Mouse (Mus musculus) ES-E14 (cell line): ENCODE measurements at regions not wholly inside any gene's neighbourhood (a gene's known extent, or its start where the extent isn't known, plus 50 kb on each side); places are given as distances from the start of the nearest gene placed in this dataset.

Experiments
- DNase-seq: peaks from one replicate; pipeline ENCODE4 v3.0.0-alpha.2; 2013; ENCODE audit warnings: low read depth, low spot score
- H3K27ac ChIP-seq: 2 replicates; pipeline ENCODE4 v1.5.1; 2012; ENCODE audit warnings: low read depth, mild to moderate bottlenecking, low read length, moderate library complexity, mixed read lengths; ENCODE audit not compliant: poor library complexity, insufficient read depth, severe bottlenecking
- H3K36me3 ChIP-seq: 2 replicates; pipeline ENCODE4 v1.6.1; 2012; ENCODE audit warnings: mild to moderate bottlenecking, low read length, moderate library complexity, mixed read lengths; ENCODE audit not compliant: control insufficient read depth, poor library complexity, insufficient read depth, severe bottlenecking
- H3K4me1 ChIP-seq, 2 experiments: fragments of 150-350 bp in 1 of 2; sonication (generic) in 1 of 2; 2 replicates each; pipeline ENCODE4 v1.6.1; 2012; ENCODE audit warnings: low read length in 2 of 2, mild to moderate bottlenecking in 1 of 2, mixed read lengths in 1 of 2; ENCODE audit not compliant: control insufficient read depth in 2 of 2, insufficient read depth in 2 of 2, poor library complexity in 1 of 2
- H3K4me3 ChIP-seq, 2 experiments: fragments of 150-350 bp in 1 of 2; sonication (generic) in 1 of 2; 2 replicates each; pipeline ENCODE4 v1.5.1; 2012; ENCODE audit warnings: low read length in 2 of 2, low read depth in 1 of 2, mild to moderate bottlenecking in 1 of 2, mixed read lengths in 1 of 2; ENCODE audit not compliant: insufficient read depth in 1 of 2, poor library complexity in 1 of 2, severe bottlenecking in 1 of 2
- H3K9ac ChIP-seq: 2 replicates; pipeline ENCODE4 v1.6.1; 2012; ENCODE audit warnings: low read depth, mild to moderate bottlenecking, low read length, mixed read lengths; ENCODE audit not compliant: poor library complexity, insufficient read depth, severe bottlenecking
- H3K9me3 ChIP-seq: fragments of 150-350 bp; sonication (generic); 2 replicates; pipeline ENCODE4 v1.6.1; 2012; ENCODE audit warnings: low read depth, mild to moderate bottlenecking, low read length; ENCODE audit not compliant: control insufficient read depth, insufficient read depth
- CHD2 ChIP-seq: IDR thresholded peaks from 2 replicates; pipeline ENCODE4 v1.6.1; 2014; ENCODE audit warnings: mild to moderate bottlenecking, low read depth, low read length, inconsistent platforms
- HCFC1 ChIP-seq: IDR thresholded peaks from 2 replicates; pipeline ENCODE4 v1.6.1; 2012; ENCODE audit warnings: low read length, inconsistent platforms, borderline replicate concordance; ENCODE audit not compliant: insufficient read depth
- MAFK ChIP-seq: IDR thresholded peaks from 2 replicates; pipeline ENCODE4 v1.6.1; 2014; ENCODE audit warnings: mild to moderate bottlenecking, low read depth, low read length, inconsistent platforms; ENCODE audit not compliant: insufficient read depth
- ZC3H11A ChIP-seq: IDR thresholded peaks from 2 replicates; pipeline ENCODE4 v1.6.1; 2012; ENCODE audit warnings: low read depth, mild to moderate bottlenecking, inconsistent platforms, low read length, borderline replicate concordance
- ZNF384 ChIP-seq: IDR thresholded peaks from 2 replicates; pipeline ENCODE4 v1.6.1; 2012; ENCODE audit warnings: low read depth, low read length, inconsistent platforms
- in situ Hi-C, 2 experiments: fragments of 600-800 bp; cut with MboI; formaldehyde crosslinking; loops; one replicate each; pipeline ENCODE4 v1.15.1; 2025; ENCODE audit warnings: low sequenced_read_pairs in 2 of 2, inconsistent platforms in 1 of 2; ENCODE audit not compliant: unreplicated experiment in 2 of 2

DNA sequence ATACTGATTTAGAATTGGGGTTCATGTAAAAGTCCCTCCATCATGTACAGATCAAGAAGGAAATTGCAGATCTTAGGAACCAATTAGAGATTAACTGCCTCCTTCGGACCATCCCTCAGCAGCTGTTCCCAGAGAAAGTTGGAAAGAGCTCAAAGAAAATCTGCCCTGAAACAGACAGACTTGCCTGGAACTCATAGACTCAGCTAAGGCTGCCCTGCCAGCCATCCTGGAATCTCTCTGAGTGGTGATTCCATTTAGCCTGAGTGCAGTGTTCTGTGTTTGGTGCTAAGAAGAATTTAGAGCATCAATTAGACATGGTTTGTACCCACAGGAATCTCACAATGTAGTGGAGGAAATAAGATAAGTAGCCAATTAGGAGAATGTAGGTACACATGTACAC is 594.5 kb upstream of the Megf9 start:
- Histone ChIP-seq H3K36me3 (no peaks in the 10 kb centered on the region), H3K4me1 (no peaks in the 10 kb centered on the region), H3K9ac (no peak overlapping the region), H3K9me3 (no peaks in the 10 kb centered on the region), H3K27ac (no peak overlapping the region), H3K4me3 (no peak overlapping the region)
- in situ Hi-C loops = no loop called here
- DNase-seq = no peak
- TF ChIP-seq CHD2 (no peak), ZNF384 (no peak), MAFK (no peak), HCFC1 (no peak), ZC3H11A (no peak)
